Mouse (Mus musculus) small intestine, adult 2 months (tissue): ENCODE results near the gene Mrps9. TPM values are rescaled to one million over a fixed set of nuclear protein-coding genes. Genes with fewer than 3 reads are reported as not detected.

Experiments used
- H3K27ac ChIP-seq: fragments of 200-500 bp; 2 replicates; pipeline ENCODE4 v1.5.1; 2012; ENCODE audit warnings: low read depth, low read length, control low read depth, inconsistent platforms; ENCODE audit not compliant: insufficient read depth
- H3K27me3 ChIP-seq: fragments of 200-500 bp; 2 replicates; pipeline ENCODE4 v1.6.1; 2012; ENCODE audit warnings: mild to moderate bottlenecking, moderate library complexity, low read length, inconsistent platforms; ENCODE audit not compliant: control insufficient read depth, insufficient read depth
- H3K36me3 ChIP-seq: fragments of 200-500 bp; 2 replicates; pipeline ENCODE4 v1.6.1; 2012; ENCODE audit warnings: mild to moderate bottlenecking, low read length, control low read depth, inconsistent platforms; ENCODE audit not compliant: control insufficient read depth, insufficient read depth
- H3K4me1 ChIP-seq: fragments of 200-500 bp; 2 replicates; pipeline ENCODE4 v1.6.1; 2012; ENCODE audit warnings: low read length, inconsistent platforms, mixed read lengths; ENCODE audit not compliant: control insufficient read depth, insufficient read depth, insufficient read length
- H3K4me3 ChIP-seq: fragments of 200-500 bp; 2 replicates; pipeline ENCODE4 v1.5.1; 2012; ENCODE audit warnings: low read depth, mild to moderate bottlenecking, control low read depth, inconsistent platforms, low read length, moderate library complexity
- CTCF ChIP-seq: fragments of 200-500 bp; IDR thresholded peaks from 2 replicates; pipeline ENCODE4 v1.5.1; 2012; ENCODE audit warnings: low read depth, mild to moderate bottlenecking, control low read depth, inconsistent platforms, low read length, moderate library complexity, mixed read lengths; ENCODE audit not compliant: insufficient replicate concordance, insufficient read length; ENCODE audit errors: extremely low read depth
- POLR2A ChIP-seq: fragments of 200-500 bp; IDR thresholded peaks from 2 replicates; pipeline ENCODE4 v1.6.1; 2012; ENCODE audit warnings: low read depth, mild to moderate bottlenecking, control low read depth, inconsistent platforms, low read length, moderate library complexity
- WGBS: fragments of 180-500 bp; shearing (Covaris S2); methylation state at CpG from one replicate; pipeline ENCODE4 v1.1.7; 2018; 5-methylcytosine and 5-hydroxymethylcytosine counted together
- polyA plus RNA-seq: library from polyadenylated mRNA; depleted of rRNA; stranded (reverse); fragments of >200 nt; gene quantifications from 2 replicates; pipeline ENCODE4 v1.2.3, GENCODE M21; 2012

The Mrps9 gene
- polyA plus RNA-seq, 1 experiment, result 16.2 TPM

DNA sequence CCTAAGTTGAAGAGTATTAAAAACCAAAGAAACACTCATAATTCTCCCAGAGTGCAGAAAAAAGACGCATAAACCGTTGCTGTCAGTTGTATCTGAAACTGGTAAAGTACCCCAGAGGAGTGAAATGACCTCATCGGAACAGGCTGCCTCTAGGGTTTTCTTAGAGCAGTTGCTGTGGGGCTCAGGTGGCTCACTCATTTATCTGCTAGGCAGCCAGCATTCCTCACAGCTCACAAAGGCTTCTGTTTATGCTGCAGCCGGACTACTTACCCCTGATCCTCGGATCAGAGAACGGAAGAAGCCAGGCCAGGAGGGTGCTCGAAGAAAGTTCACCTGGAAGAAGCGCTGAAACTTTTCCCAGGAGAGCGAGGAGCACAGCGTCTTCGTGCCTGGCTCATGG lies 54.1 kb downstream of the Mrps9 start:
- TF ChIP-seq POLR2A (no peak), CTCF (no peak)
- H3K27me3 ChIP-seq, result no peaks in the 10 kb centered on the region
- no peaks in the 10 kb centered on the region for H3K4me1 ChIP-seq
- H3K36me3 ChIP-seq, result peaks cover 23% of the 10 kb centered on the region
- 91% methylated on average over 11 of the region's 11 CpGs for WGBS
- H3K4me3 ChIP-seq, result no peak overlapping the region
- H3K27ac ChIP-seq, result no peak overlapping the region

DNA sequence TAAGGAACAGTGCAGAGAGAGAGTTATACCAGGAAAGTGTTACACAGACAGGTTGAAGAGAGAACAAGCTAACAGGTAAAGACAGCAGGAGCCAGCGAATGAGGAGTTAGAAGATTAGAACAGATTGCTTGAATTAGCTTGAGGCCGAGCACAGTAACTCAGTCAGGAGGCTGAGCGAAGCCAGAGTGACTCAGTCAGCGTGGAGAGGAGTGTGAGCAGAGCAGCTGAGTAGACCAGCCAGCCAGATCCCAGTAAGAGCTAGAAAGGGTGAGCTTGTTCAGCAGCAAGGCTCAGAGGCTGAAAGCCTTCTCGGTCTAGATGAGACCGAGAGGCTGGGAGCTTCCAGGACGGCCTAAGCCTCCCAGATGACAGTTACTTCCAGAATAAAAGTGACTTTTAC lies 55.7 kb downstream of the Mrps9 start:
- 95% methylated on average over 7 of the region's 7 CpGs for WGBS
- no peak overlapping the region for H3K4me3 ChIP-seq
- no peaks in the 10 kb centered on the region for H3K4me1 ChIP-seq
- H3K27me3 ChIP-seq, result no peaks in the 10 kb centered on the region
- H3K27ac ChIP-seq, result no peak overlapping the region
- no peak for TF ChIP-seq POLR2A
- no peak for TF ChIP-seq CTCF
- H3K36me3 ChIP-seq, result peaks cover 11% of the 10 kb centered on the region

DNA sequence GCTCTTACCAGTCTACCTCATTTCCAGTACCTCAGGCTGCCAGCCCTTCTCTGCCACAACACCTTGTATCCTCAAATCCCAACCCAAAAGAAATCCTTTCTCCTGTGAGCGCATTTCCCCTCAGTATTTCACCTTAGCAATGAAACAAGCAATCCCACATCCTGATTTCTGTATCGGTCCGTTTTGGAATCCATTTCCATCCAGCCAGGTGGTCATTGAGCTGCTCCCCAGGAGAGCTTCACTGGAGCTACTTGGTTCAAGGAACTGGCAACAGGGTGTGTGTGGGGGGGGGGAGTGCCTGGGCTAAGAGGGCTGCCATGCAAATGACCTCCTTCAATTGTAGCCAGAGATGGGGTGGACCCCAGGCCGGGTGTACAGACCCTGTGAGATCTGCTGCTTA lies 56.1 kb downstream of the Mrps9 start:
- WGBS, result 74% methylated on average over 4 of the region's 4 CpGs
- Histone ChIP-seq H3K27me3 (no peaks in the 10 kb centered on the region), H3K27ac (no peak overlapping the region), H3K4me1 (no peaks in the 10 kb centered on the region), H3K4me3 (no peak overlapping the region), H3K36me3 (peaks cover 10% of the 10 kb centered on the region)
- no peak for TF ChIP-seq CTCF
- no peak for TF ChIP-seq POLR2A

GRCm38 (mm10) chr1:42915062-42915461 lies 64.0 kb downstream of the Mrps9 start:
- Histone ChIP-seq H3K27me3 (no peaks in the 10 kb centered on the region), H3K4me1 (no peaks in the 10 kb centered on the region), H3K4me3 (no peak overlapping the region), H3K36me3 (no peaks in the 10 kb centered on the region), H3K27ac (no peak overlapping the region)
- 11% methylated on average over 4 of the region's 4 CpGs for WGBS
- TF ChIP-seq POLR2A (no peak), CTCF (no peak)

GRCm38 (mm10) chr1:42916719-42917118 lies 65.7 kb downstream of the Mrps9 start:
- no peaks in the 10 kb centered on the region for H3K4me1 ChIP-seq
- H3K27ac ChIP-seq, result no peak overlapping the region
- H3K36me3 ChIP-seq, result no peaks in the 10 kb centered on the region
- WGBS, result 70% methylated on average over 7 of the region's 7 CpGs
- H3K4me3 ChIP-seq, result no peak overlapping the region
- no peak for TF ChIP-seq POLR2A
- TF ChIP-seq CTCF, result no peak
- no peaks in the 10 kb centered on the region for H3K27me3 ChIP-seq

GRCm38 (mm10) chr1:42917908-42918307 lies 66.9 kb downstream of the Mrps9 start:
- Histone ChIP-seq H3K4me1 (no peaks in the 10 kb centered on the region), H3K27ac (no peak overlapping the region), H3K36me3 (no peaks in the 10 kb centered on the region), H3K27me3 (no peaks in the 10 kb centered on the region), H3K4me3 (no peak overlapping the region)
- TF ChIP-seq POLR2A, result no peak
- no peak for TF ChIP-seq CTCF
- WGBS, result 28% methylated on average over 4 of the region's 4 CpGs

GRCm38 (mm10) chr1:42923924-42924323 lies 72.9 kb downstream of the Mrps9 start:
- no peak overlapping the region for H3K27ac ChIP-seq
- TF ChIP-seq POLR2A, result no peak
- no peak for TF ChIP-seq CTCF
- H3K27me3 ChIP-seq, result no peaks in the 10 kb centered on the region
- 73% methylated on average over 5 of the region's 5 CpGs for WGBS
- H3K36me3 ChIP-seq, result no peaks in the 10 kb centered on the region
- no peak overlapping the region for H3K4me3 ChIP-seq
- H3K4me1 ChIP-seq, result no peaks in the 10 kb centered on the region

DNA sequence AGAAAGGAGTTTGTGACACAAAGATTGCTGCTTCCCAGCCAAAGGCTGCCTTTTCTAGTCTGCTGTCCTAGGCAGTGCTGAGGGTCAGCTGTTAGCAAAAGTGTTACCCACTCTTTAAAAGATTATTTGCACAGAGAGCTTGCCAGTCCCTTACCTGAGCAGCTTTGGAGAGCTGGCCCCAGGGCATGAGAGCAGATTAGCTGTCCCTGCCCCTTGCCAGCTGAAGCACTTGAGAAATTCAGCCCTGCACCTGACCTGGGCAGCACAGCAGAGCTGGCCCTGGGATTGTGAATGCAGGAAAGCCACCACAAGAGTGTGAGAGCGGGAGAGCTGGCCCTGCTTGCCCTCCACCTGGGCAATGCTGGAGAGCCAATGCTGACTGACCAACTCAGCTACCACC lies 82.6 kb downstream of the Mrps9 start:
- no peaks in the 10 kb centered on the region for H3K4me1 ChIP-seq
- TF ChIP-seq POLR2A, result no peak
- no peak for TF ChIP-seq CTCF
- WGBS, result 80% methylated on average over 1 of the region's 1 CpGs

More for the DNA sequence above, 82.6 kb downstream of the Mrps9 start:
- Histone ChIP-seq H3K27me3 (no peaks in the 10 kb centered on the region), H3K4me3 (no peak overlapping the region), H3K27ac (no peak overlapping the region), H3K36me3 (no peaks in the 10 kb centered on the region)
